Mouse (Mus musculus) liver, embryonic 14.5 days (tissue): ENCODE results near the gene Traf5. TPM values are rescaled to one million over a fixed set of nuclear protein-coding genes. Genes with fewer than 3 reads are reported as not detected.

ENCODE experiments used
- ATAC-seq: fragments of 200-750 bp; cut with Nextera tagmentation; 2 replicates; pipeline ENCODE4 v1.8.0; 2017; ENCODE audit warnings: moderate number of reproducible peaks, mild to moderate bottlenecking, moderate library complexity; ENCODE audit not compliant: insufficient read depth
- DNase-seq, 3 experiments: peaks; one replicate each; pipeline ENCODE4 v3.0.0-alpha.2; 2012 to 2013; ENCODE audit warnings: low read depth in 3 of 3, low spot score in 3 of 3
- H3K27ac ChIP-seq: fragments of 300-500 bp; sonication (generic); 2 replicates; pipeline ENCODE4 v1.5.1; 2014; ENCODE audit warnings: moderate library complexity, mild to moderate bottlenecking, control low read depth, inconsistent platforms
- H3K27me3 ChIP-seq: fragments of 300-500 bp; sonication (generic); 2 replicates; pipeline ENCODE4 v1.6.1; 2014; ENCODE audit warnings: mild to moderate bottlenecking, low read length, moderate library complexity; ENCODE audit not compliant: control insufficient read depth, insufficient read depth
- H3K36me3 ChIP-seq: fragments of 300-500 bp; sonication (generic); replicated peaks from 2 replicates; pipeline ENCODE4 v1.6.1; 2014; ENCODE audit warnings: low read depth; ENCODE audit not compliant: control insufficient read depth, insufficient read depth
- H3K4me1 ChIP-seq, 2 experiments: fragments of 200-500 bp in 1 of 2; fragments of 300-500 bp in 1 of 2; sonication (generic) in 1 of 2; replicated peaks; 2 replicates each; pipeline ENCODE4 v1.6.1; 2012 to 2014; ENCODE audit warnings: antibody characterized with exemption in 1 of 2, inconsistent platforms in 1 of 2, low read length in 1 of 2; ENCODE audit not compliant: control insufficient read depth in 2 of 2, insufficient read depth in 2 of 2
- H3K4me2 ChIP-seq: fragments of 300-500 bp; sonication (generic); 2 replicates; pipeline ENCODE4 v1.6.1; 2014; ENCODE audit warnings: low read depth, mild to moderate bottlenecking, control low read depth, moderate library complexity
- H3K4me3 ChIP-seq, 2 experiments: fragments of 200-500 bp in 1 of 2; fragments of 300-500 bp in 1 of 2; sonication (generic) in 1 of 2; 2 replicates each; pipeline ENCODE4 v1.5.1; 2012 to 2014; ENCODE audit warnings: low read depth in 2 of 2, low read length in 2 of 2, mild to moderate bottlenecking in 2 of 2, control low read depth in 1 of 2, inconsistent platforms in 1 of 2, moderate library complexity in 1 of 2; ENCODE audit not compliant: insufficient read depth in 1 of 2
- H3K9ac ChIP-seq: fragments of 300-500 bp; sonication (generic); replicated peaks from 2 replicates; pipeline ENCODE4 v1.6.1; 2014; ENCODE audit warnings: mild to moderate bottlenecking, control low read depth, moderate library complexity
- H3K9me3 ChIP-seq: fragments of 300-500 bp; sonication (generic); 2 replicates; pipeline ENCODE4 v1.6.1; 2016; ENCODE audit warnings: low read length, mixed read lengths; ENCODE audit not compliant: control insufficient read depth
- CTCF ChIP-seq: IDR thresholded peaks from 2 replicates; pipeline ENCODE4 v1.5.1; 2016; ENCODE audit warnings: antibody characterized with exemption, low read depth, control low read depth
- EP300 ChIP-seq: IDR thresholded peaks from 2 replicates; pipeline ENCODE4 v1.6.1; 2016; ENCODE audit warnings: antibody characterized with exemption, low read depth
- WGBS: fragments of 180-500 bp; shearing (Covaris S2); extraction: QIAGEN DNeasy Blood & Tissue Kit; methylation state at CpG from one replicate; pipeline ENCODE4 v1.1.7; 2014; ENCODE audit not compliant: insufficient replicate concordance; 5-methylcytosine and 5-hydroxymethylcytosine counted together
- polyA plus RNA-seq, 2 experiments: library from polyadenylated mRNA; depleted of rRNA in 1 of 2; stranded (reverse) in 1 of 2; unstranded in 1 of 2; fragments of >200 nt; fragmentation: Nextera tagmentation in 1 of 2; extraction: Ambion mirVana in 1 of 2; gene quantifications; 2 replicates each; pipeline versions ENCODE4 v1.2.1 to v1.2.3; 2012 to 2014

Gene Traf5
- polyA plus RNA-seq, 2 experiments = 4.9 to 7.2 TPM

- Histone ChIP-seq H3K4me2 (no peak overlapping the region), H3K4me1 (peaks cover 0 to 11% of the 10 kb centered on the region in 2 experiments; a peak in 2 of 4 replicates), H3K4me3 (no peak overlapping the region), H3K36me3 (no peaks in the 10 kb centered on the region), H3K9me3 (no peaks in the 10 kb centered on the region), H3K27ac (no peak overlapping the region), H3K27me3 (no peaks in the 10 kb centered on the region), H3K9ac (no peak overlapping the region)
- DNase-seq (no peak), ATAC-seq (no peak)
- WGBS = 52% methylated on average over 1 of the region's 1 CpGs
- TF ChIP-seq CTCF = no peak
- no peak for TF ChIP-seq EP300
Observed at GRCm38 (mm10) chr1:192074824-192075223, 17.5 kb downstream of the Traf5 start.

DNA sequence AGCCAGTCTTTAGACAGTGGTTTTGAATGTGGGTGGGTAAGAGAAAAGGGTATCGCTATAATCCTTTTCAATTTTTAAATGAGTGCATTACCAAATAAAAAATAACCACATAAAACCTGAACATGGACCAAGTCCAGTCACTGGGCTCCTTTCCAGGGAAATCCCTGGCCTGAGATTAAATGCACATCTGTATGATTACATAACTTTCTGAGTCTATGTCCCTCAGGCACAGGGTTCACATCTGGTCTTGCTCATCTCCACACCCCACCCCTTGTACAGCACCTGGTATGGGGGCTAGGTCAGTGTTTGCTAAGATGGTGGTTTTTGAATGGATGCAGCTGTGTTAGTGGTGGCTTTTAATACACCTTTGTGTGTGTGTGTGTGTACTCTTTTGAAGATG is 19.9 kb downstream of the Traf5 start:
- no peak overlapping the region for H3K27ac ChIP-seq
- H3K36me3 ChIP-seq = no peaks in the 10 kb centered on the region
- H3K4me1 ChIP-seq = peaks cover 0 to 6% of the 10 kb centered on the region in 2 experiments; a peak in 3 of 4 replicates
- H3K27me3 ChIP-seq = no peaks in the 10 kb centered on the region
- ATAC-seq (no peak), DNase-seq (no peak)
- H3K9me3 ChIP-seq = no peaks in the 10 kb centered on the region
- no peak overlapping the region for H3K9ac ChIP-seq
- no peak overlapping the region for H3K4me3 ChIP-seq
- no peak for TF ChIP-seq EP300
- TF ChIP-seq CTCF = no peak
- no peak overlapping the region for H3K4me2 ChIP-seq
- WGBS = 78% methylated on average over 1 of the region's 1 CpGs

GRCm38 (mm10) chr1:192070618-192071051 is 21.7 kb downstream of the Traf5 start:
- peaks cover 4% of the 10 kb centered on the region for H3K36me3 ChIP-seq
- no peak for ATAC-seq
- H3K4me2 ChIP-seq = no peak overlapping the region
- H3K9me3 ChIP-seq = no peaks in the 10 kb centered on the region
- no peak overlapping the region for H3K9ac ChIP-seq
- WGBS = 28% methylated on average over 3 of the region's 3 CpGs
- TF ChIP-seq EP300 = no peak
- TF ChIP-seq CTCF = no peak
- H3K27me3 ChIP-seq = no peaks in the 10 kb centered on the region
- H3K4me1 ChIP-seq = peaks cover 0 to 2% of the 10 kb centered on the region in 2 experiments; a peak in 3 of 4 replicates
- no peak for DNase-seq
- H3K27ac ChIP-seq = no peak overlapping the region
- H3K4me3 ChIP-seq = no peak overlapping the region

DNA sequence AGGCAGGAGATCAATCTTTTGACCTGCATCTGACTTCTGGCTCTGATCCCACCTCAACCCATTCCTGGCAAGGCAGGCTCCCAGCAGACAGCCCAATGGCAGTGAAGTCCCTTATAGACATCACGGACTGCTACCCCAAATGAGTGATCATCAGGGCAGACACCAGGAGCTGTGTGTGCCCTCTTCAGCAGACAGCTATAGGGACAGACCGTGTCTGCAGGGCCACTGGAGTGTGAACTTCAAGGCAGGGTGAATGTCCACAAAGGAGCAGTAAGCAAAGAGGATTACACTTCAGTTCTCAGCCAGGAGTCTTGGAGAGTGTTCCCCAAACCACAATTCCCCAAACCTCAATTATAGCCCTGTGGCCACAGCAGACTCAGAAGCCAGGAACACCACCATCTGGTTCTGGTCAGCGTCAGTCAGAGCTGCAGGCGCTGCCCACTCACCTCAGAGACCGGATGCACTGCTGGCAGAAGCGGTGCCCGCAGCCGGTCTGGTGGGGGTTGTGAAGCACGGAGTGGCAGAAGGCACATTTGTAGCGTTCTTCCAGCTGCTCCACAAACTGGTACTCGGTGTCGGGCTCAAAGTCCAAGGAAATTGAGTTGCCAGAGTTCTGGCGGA is 22.3 kb downstream of the Traf5 start:
- no peak overlapping the region for H3K4me2 ChIP-seq
- no peak overlapping the region for H3K27ac ChIP-seq
- peaks cover 4% of the 10 kb centered on the region for H3K36me3 ChIP-seq
- H3K9ac ChIP-seq = no peak overlapping the region
- H3K27me3 ChIP-seq = no peaks in the 10 kb centered on the region
- H3K4me3 ChIP-seq = no peak overlapping the region
- H3K9me3 ChIP-seq = no peaks in the 10 kb centered on the region
- WGBS = 56% methylated on average over 13 of the region's 13 CpGs
- H3K4me1 ChIP-seq = peaks cover 0 to 2% of the 10 kb centered on the region in 2 experiments; a peak in 3 of 4 replicates
- no peak for TF ChIP-seq EP300
- TF ChIP-seq CTCF = no peak
- no peak for DNase-seq
- ATAC-seq = no peak

- H3K9me3 ChIP-seq = peaks cover 3% of the 10 kb centered on the region; the same call in 1 of the 2 replicates
- WGBS = 52% methylated on average over 2 of the region's 2 CpGs
- H3K27me3 ChIP-seq = no peaks in the 10 kb centered on the region
- no peak overlapping the region for H3K9ac ChIP-seq
- no peak overlapping the region for H3K27ac ChIP-seq
- no peak overlapping the region for H3K4me2 ChIP-seq
- ATAC-seq (peak; percentile 62; the same call in 1 of the 2 replicates), DNase-seq (no peak)
- TF ChIP-seq EP300 (no peak), CTCF (no peak)
- H3K4me3 ChIP-seq = no peak overlapping the region
- peaks cover 4% of the 10 kb centered on the region for H3K36me3 ChIP-seq
- peaks cover 0 to 2% of the 10 kb centered on the region in 2 experiments; a peak in 3 of 4 replicates for H3K4me1 ChIP-seq
Observed at GRCm38 (mm10) chr1:192068188-192068587, 24.2 kb downstream of the Traf5 start.
